Mouse (Mus musculus): ENCODE data around the gene Gramd2. TPM values are rescaled to one million over a fixed set of nuclear protein-coding genes. Genes with fewer than 3 reads are reported as not detected.

The Gramd2 gene
- polyA plus RNA-seq, 1 experiment from 2014 or later: 3.4 TPM

DNA sequence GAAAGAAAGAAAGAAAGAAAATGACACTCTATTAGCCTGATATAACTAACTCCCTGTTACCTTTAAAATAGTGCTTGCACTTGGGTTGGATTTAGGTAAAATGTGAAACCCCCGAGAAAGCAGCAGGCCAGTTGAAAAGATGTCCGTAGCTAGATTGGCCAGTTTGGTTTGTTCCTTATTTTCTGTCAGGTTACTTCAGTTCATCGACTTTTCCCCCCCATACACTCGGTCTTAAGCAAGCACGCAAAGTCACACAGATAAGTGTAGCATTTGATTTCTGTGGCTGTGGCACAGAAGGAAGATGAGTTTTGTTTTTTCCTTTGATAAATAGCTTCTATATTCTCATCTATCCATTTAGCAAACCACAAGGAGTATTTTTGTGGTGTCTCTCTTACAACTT, 51.2 kb downstream of the Gramd2 start:
- Histone ChIP-seq H3K4me2 (replicated peaks) (no peak overlapping the region), H3K36me3 (no peaks in the 10 kb centered on the region), H3K27me3 (no peaks in the 10 kb centered on the region), H3K4me3 (no peak overlapping the region), H3K9ac (replicated peaks) (no peak overlapping the region), H3K27ac (replicated peaks) (no peak overlapping the region), H3K4me1 (no peaks in the 10 kb centered on the region), H3K9me3 (no peaks in the 10 kb centered on the region)
- no peak for ATAC-seq (replicated peaks)
- WGBS: 93% methylated on average over 5 of the region's 5 CpGs

DNA sequence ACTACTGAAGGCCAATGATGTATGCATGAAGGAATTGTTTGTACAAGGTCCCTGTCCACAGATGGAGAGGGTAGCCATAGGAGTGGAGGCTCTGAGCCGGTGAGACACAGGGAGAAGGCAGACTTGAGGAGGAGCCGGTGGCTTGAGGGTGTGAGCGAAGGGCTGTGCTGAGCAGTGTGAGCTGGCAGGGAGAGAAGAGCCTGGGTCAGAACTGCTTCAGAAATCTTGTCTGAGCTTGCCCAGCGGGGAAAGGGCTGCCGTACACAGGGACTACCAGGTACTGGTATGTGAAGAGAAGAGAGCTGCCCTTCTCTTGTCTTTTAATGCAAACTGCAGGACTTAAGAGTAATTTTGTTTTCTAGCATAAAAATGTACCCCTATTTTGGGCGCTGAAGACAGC, 53.1 kb downstream of the Gramd2 start:
- H3K9ac ChIP-seq (replicated peaks): no peak overlapping the region
- H3K4me1 ChIP-seq: no peaks in the 10 kb centered on the region
- 80% methylated on average over 6 of the region's 6 CpGs for WGBS
- no peak overlapping the region for H3K4me2 ChIP-seq (replicated peaks)
- no peaks in the 10 kb centered on the region for H3K27me3 ChIP-seq
- no peak overlapping the region for H3K4me3 ChIP-seq
- no peaks in the 10 kb centered on the region for H3K36me3 ChIP-seq
- no peak overlapping the region for H3K27ac ChIP-seq (replicated peaks)
- H3K9me3 ChIP-seq: no peaks in the 10 kb centered on the region
- no peak for ATAC-seq (replicated peaks)

DNA sequence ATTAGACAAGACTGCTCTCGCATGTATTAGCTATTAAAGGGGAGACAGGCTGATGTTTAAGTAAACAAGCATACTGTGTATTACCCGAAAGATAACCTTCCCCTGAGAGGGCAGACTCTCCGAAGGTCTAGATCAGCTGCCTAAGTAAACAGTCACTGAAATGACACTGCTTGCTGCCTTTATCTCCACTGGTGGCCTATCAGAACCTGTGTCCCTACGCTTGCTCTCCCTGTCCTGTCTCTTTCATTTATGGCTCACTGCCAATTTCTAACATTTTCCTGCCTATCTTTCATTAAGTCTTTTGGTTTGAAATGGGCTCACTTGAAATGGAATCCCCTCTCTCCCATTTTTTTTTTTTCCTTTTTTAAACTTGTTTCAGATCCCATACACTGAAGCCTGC, 55.5 kb downstream of the Gramd2 start:
- 82% methylated on average over 4 of the region's 4 CpGs for WGBS
- H3K4me3 ChIP-seq: no peak overlapping the region
- ATAC-seq (replicated peaks): no peak
- H3K4me2 ChIP-seq (replicated peaks): no peak overlapping the region
- no peaks in the 10 kb centered on the region for H3K36me3 ChIP-seq
- H3K27me3 ChIP-seq: no peaks in the 10 kb centered on the region
- no peaks in the 10 kb centered on the region for H3K9me3 ChIP-seq
- H3K4me1 ChIP-seq: no peaks in the 10 kb centered on the region
- no peak overlapping the region for H3K27ac ChIP-seq (replicated peaks)
- H3K9ac ChIP-seq (replicated peaks): no peak overlapping the region

DNA sequence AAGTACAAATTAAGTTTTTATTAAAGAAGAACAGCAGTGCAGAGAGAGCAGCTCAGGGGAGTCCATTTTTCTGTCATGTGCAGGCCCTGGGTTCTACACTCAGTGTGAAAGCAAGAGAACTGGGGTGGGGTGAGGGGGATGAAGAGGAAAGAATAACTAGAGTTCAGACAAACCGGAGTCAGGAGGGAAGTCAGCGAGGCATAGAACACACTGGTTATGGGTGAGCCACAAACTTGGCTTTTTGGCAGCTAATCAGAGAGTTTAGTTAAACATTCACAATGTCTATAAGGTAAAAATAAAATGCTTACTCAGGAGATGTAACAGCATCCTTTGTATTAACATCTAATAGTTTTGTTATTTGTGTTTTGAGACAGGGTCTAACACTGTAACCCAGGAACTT, 60.6 kb downstream of the Gramd2 start:
- Histone ChIP-seq H3K27ac (replicated peaks) (no peak overlapping the region), H3K4me1 (no peaks in the 10 kb centered on the region), H3K4me3 (no peak overlapping the region), H3K36me3 (no peaks in the 10 kb centered on the region), H3K9ac (replicated peaks) (no peak overlapping the region), H3K9me3 (no peaks in the 10 kb centered on the region), H3K27me3 (no peaks in the 10 kb centered on the region), H3K4me2 (replicated peaks) (no peak overlapping the region)
- no peak for ATAC-seq (replicated peaks)
- 89% methylated on average over 2 of the region's 2 CpGs for WGBS

DNA sequence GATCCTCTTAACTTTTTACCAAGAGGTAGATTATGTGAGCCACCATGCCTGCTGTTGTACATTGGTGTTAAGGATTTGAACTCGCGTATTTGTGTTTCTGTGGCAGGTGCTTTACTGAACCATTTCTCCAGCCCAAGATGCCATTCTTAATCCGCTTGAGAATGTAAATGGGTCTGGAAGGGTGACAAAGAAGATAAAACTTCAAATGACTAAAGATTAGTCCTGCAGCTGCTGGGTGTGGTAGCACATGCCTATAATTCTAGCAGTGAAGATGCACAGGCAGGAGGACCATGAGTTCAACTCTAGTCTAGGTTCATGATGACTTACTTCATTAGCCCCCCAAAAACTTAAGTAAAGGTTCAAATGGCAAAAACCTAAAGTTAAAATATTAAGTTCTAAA, 64.0 kb downstream of the Gramd2 start:
- H3K9ac ChIP-seq (replicated peaks): no peak overlapping the region
- H3K4me3 ChIP-seq: no peak overlapping the region
- no peaks in the 10 kb centered on the region for H3K27me3 ChIP-seq
- no peak for ATAC-seq (replicated peaks)
- H3K4me2 ChIP-seq (replicated peaks): no peak overlapping the region
- H3K27ac ChIP-seq (replicated peaks): no peak overlapping the region
- no peaks in the 10 kb centered on the region for H3K36me3 ChIP-seq
- WGBS: 88% methylated on average over 3 of the region's 3 CpGs
- no peaks in the 10 kb centered on the region for H3K9me3 ChIP-seq
- no peaks in the 10 kb centered on the region for H3K4me1 ChIP-seq

DNA sequence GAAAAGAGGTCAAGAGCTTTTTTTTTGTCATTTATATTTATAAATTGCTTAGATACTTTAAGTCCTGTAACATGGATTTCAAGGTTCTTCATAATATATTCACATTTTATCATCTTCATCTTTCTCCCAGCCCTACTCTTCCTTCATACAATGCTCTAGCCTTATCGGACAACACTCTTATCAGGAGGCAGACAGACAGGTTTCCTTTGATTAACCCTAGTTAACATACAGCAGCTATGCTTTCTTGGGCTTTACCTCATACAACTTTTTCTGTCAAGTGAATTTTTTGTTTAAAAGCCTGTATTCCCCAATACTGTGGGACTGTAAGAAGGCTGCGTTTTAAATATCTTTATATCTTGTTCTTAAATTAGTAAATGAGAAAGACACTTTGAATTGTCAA, 68.4 kb downstream of the Gramd2 start:
- no peak overlapping the region for H3K9ac ChIP-seq (replicated peaks)
- WGBS: 94% methylated on average over 2 of the region's 2 CpGs
- ATAC-seq (replicated peaks): no peak

DNA sequence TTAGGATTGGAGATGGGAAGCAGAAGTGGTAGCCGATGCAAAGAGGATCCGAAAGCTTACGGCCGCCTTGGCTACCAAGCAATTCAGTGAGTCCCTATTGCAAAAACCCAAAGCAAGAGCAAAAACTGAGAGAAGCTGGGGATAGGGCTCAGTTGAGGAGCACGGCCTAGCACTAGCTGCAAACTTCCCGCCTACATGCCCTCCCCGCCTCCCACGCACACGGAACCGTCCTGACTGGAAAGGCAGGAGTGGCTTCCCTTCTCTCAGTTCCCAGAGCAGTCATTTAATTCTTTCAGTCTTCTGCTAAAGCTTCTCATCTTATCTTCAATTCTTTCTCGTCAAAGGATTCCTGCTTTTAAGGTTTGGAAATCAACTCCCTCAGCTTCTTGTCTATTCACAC, 69.0 kb downstream of the Gramd2 start:
- Histone ChIP-seq H3K4me1 (peaks cover 13% of the 10 kb centered on the region), H3K9me3 (no peaks in the 10 kb centered on the region), H3K36me3 (no peaks in the 10 kb centered on the region), H3K27ac (replicated peaks) (no peak overlapping the region), H3K4me3 (no peak overlapping the region), H3K9ac (replicated peaks) (no peak overlapping the region), H3K27me3 (no peaks in the 10 kb centered on the region), H3K4me2 (replicated peaks) (no peak overlapping the region)
- whole genome bisulfite sequencing: 93% methylated on average over 11 of the region's 11 CpGs
- ATAC-seq (replicated peaks): no peak

More for the DNA sequence above, 68.4 kb downstream of the Gramd2 start:
- peaks cover 12% of the 10 kb centered on the region for H3K4me1 ChIP-seq
- H3K4me3 ChIP-seq: no peak overlapping the region
- no peaks in the 10 kb centered on the region for H3K27me3 ChIP-seq
- H3K4me2 ChIP-seq (replicated peaks): no peak overlapping the region
- H3K9me3 ChIP-seq: no peaks in the 10 kb centered on the region
- no peaks in the 10 kb centered on the region for H3K36me3 ChIP-seq
- no peak overlapping the region for H3K27ac ChIP-seq (replicated peaks)

DNA sequence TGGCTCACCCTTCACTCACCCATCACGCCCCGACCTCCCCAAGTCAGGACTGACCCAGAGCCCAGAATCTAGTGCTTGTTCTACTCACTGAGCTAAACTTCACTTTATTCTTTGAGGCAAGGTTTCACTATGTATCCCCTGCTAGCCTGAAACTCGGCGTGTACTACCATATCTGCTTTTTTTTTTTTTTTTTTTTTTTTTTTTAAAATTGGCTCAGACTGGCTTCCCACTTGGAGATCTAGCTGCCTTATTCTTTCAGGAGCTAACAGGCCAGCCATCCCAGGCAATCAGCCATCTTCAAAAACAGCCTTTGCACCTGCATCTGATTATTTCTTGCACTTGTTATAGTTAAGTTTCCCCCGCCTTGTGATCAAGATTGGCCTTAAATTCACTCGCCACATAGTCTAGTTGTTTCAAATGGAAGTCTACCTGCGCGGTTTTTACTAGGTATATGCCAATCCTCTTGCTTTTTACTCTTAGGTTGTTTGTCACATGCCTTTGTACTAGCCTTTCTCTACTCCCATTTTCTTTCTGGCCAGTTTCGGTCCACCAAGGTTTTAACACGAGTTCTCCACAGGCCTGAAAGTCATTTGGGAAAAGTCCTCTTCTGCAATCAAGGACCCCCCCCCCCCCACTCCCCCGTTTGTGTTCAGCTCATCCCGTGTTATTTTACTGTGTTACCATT, 69.8 kb downstream of the Gramd2 start:
- no peaks in the 10 kb centered on the region for H3K36me3 ChIP-seq

DNA sequence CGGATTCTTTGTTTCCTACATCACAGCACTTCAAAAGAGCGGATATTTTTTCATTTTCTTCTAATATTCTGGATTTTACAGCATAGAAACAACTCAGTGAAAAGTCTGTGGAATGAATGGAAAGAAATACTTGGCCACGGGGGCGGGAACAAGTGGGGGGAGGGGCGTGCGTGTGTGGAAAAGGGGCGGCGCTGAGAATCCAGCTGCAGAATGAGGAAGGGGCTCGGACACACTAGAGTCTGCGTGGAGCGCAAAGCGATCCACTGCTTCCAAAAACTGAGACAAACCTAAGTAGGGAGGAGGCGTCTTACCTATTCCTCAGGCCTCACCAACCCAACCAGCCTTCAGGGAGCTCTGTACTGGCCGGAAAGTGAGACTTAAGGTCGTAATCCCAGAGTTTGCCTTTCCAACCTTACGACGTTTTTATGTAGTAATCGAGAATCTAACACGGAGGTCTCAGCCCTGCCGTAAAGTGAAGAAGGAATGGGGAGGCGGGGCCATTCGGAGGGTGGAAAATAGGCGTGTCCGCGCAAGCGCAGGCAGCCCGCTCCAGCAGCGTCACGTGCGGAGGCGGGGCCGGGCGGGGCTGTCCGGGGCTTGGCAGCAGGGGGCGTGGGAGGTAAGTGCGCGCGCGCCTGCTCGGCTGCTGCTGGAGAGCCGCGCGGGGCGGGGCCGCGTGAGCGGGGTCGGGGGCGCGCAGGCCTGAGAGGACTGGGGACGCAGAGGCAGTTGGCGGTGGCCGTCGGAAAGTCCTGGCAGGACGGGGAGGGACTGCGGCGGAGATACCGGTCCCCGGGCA, 70.5 kb downstream of the Gramd2 start, which contains the start of the genes Senp8 and Myo9a:
TSS of gene Senp8 (minus strand) at position 444 of the 799 bp plus-strand sequence.
TSS of gene Myo9a (plus strand) at position 630 of the 799 bp plus-strand sequence.
- Histone ChIP-seq H3K4me1 (peaks cover 19% of the 10 kb centered on the region), H3K27ac (replicated peaks) (peak within 1 kb of the TSS; percentile 94), H3K9ac (replicated peaks) (peak within 1 kb of the TSS; percentile 97), H3K4me3 (peak within 1 kb of the TSS; percentile 80), H3K36me3 (no peaks in the 10 kb centered on the region), H3K9me3 (no peaks in the 10 kb centered on the region), H3K27me3 (no peaks in the 10 kb centered on the region), H3K4me2 (replicated peaks) (peak within 1 kb of the TSS; percentile 74)
- WGBS: under 1% methylated on average over 59 of the region's 59 CpGs
- peak; percentile 93 for ATAC-seq (replicated peaks)

More for the DNA sequence above, 69.8 kb downstream of the Gramd2 start:
- no peak for ATAC-seq (replicated peaks)
- Histone ChIP-seq H3K9me3 (no peaks in the 10 kb centered on the region), H3K4me1 (peaks cover 16% of the 10 kb centered on the region), H3K4me3 (peak overlapping the region; percentile 80), H3K4me2 (replicated peaks) (peak overlapping the region; percentile 56), H3K27me3 (no peaks in the 10 kb centered on the region), H3K27ac (replicated peaks) (peak overlapping the region; percentile 94), H3K9ac (replicated peaks) (peak overlapping the region; percentile 62)
- 29% methylated on average over 12 of the region's 12 CpGs for WGBS

DNA sequence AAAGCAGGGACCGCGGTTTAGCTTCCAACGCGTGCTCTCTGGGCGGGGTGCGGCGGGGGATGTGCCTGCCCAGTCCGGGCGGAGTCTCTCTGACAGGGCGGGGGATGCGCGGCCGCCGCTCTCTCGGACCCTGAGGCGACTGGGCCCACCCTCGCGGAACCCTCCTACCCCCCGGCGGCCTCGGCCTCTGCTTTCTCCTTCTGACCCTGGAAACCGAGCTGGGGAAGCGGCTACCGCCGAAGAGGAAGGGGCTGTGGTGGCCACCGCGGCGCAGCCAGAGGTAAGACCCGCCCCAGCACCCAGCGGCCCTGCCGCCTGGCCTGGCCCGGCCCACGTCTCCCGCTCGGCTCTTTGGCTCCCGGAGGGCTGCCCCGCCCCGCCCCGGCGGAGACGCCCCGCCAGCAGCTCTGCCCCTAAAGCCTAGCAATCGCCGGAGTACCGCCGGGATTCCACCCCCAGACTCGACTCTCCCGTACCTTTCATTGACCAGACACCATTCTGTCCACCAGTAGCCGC, 71.2 kb downstream of the Gramd2 start:
- peak; percentile 93 for ATAC-seq (replicated peaks)
- Histone ChIP-seq H3K4me2 (replicated peaks) (peak overlapping the region; percentile 74), H3K4me1 (peaks cover 21% of the 10 kb centered on the region), H3K4me3 (peak overlapping the region; percentile 80), H3K9me3 (no peaks in the 10 kb centered on the region), H3K36me3 (no peaks in the 10 kb centered on the region), H3K27me3 (no peaks in the 10 kb centered on the region), H3K27ac (replicated peaks) (peak overlapping the region; percentile 94), H3K9ac (replicated peaks) (peak overlapping the region; percentile 97)
- 0% methylated on average over 31 of the region's 49 CpGs for WGBS

DNA sequence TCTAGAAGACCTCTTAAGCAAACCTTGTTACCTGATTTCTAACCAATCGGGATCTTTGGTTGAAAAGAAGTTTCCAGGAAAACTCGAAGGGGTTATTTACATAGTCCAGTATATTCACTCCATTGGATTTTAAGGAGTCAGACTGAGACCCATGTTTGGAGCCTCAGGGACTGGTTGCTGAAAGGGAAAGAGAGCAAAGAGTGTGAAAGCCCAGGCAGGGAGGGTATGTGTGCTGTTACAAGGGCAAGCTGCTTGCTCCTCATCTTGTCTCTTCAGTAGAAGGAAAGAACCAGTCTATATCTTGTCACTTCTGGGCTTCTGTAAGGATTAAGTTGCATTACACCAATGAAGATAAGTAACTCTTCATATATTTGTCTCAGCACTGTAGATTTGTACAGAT, 72.0 kb downstream of the Gramd2 start:
- peaks cover 21% of the 10 kb centered on the region for H3K4me1 ChIP-seq
- no peaks in the 10 kb centered on the region for H3K36me3 ChIP-seq
- H3K9me3 ChIP-seq: no peaks in the 10 kb centered on the region
- H3K4me3 ChIP-seq: peak overlapping the region; percentile 80
- no peak for ATAC-seq (replicated peaks)
- H3K4me2 ChIP-seq (replicated peaks): peak overlapping the region; percentile 74
- H3K27me3 ChIP-seq: no peaks in the 10 kb centered on the region
- no peak overlapping the region for H3K27ac ChIP-seq (replicated peaks)
- 5% methylated on average over 2 of the region's 2 CpGs for WGBS
- H3K9ac ChIP-seq (replicated peaks): peak overlapping the region; percentile 97

DNA sequence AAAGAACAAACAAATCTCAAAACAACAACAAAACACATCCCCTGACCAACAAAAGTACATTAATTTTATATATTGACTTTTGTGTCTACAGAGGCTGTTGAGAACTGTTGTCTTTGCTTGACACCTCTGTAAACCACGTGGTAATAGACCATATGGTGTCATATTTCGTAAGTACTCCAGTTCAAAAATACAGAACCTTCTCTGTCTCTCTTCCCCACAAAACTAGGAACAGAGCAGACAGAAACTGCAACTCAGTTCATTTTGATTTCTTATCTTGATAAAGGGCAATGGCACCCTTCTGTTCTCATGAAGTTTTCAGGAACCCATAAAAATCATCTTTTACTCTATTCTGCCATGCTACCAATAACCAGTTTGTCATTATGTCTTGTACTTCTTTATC, 75.3 kb downstream of the Gramd2 start:
- Histone ChIP-seq H3K27ac (replicated peaks) (no peak overlapping the region), H3K4me1 (peaks cover 14% of the 10 kb centered on the region)
- 76% methylated on average over 2 of the region's 2 CpGs for WGBS

More for the DNA sequence above, 75.3 kb downstream of the Gramd2 start:
- no peak overlapping the region for H3K4me2 ChIP-seq (replicated peaks)
- no peaks in the 10 kb centered on the region for H3K27me3 ChIP-seq
- H3K9ac ChIP-seq (replicated peaks): no peak overlapping the region
- no peak for ATAC-seq (replicated peaks)
- no peaks in the 10 kb centered on the region for H3K36me3 ChIP-seq
- no peaks in the 10 kb centered on the region for H3K9me3 ChIP-seq
- no peak overlapping the region for H3K4me3 ChIP-seq

Data from forebrain, embryonic 15.5 days (tissue).